Mouse (Mus musculus): ENCODE results near the gene Dhrs1. TPM values are rescaled to one million over a fixed set of nuclear protein-coding genes. Genes with fewer than 3 reads are reported as not detected.
A peak's percentile ranks its signal among the peaks of the same experiment; 100 is the strongest.

The Dhrs1 gene
- polyA plus RNA-seq, 1 experiment: 322 TPM

GRCm38 (mm10) chr14:55743711-55744110 is 1.8 kb downstream of the Dhrs1 start:
- TF ChIP-seq POLR2A (IDR thresholded peaks at IDR 0.05; ENCODE audit: control insufficient read depth, low read depth, low read length) (no peak), CTCF (IDR thresholded peaks at IDR 0.05; ENCODE audit: control insufficient read depth, insufficient read depth, insufficient replicate concordance, low read depth, low read length) (peak; percentile 94; the same call in 1 of the 2 replicates)
- H3K36me3 ChIP-seq (ENCODE audit: control insufficient read depth, insufficient read depth, low read length): no peaks in the 10 kb centered on the region; the same call in 1 of the 2 replicates
- no peak overlapping the region for H3K27ac ChIP-seq (ENCODE audit: control insufficient read depth, insufficient read depth, low read depth, low read length)
- no peak overlapping the region for H3K4me3 ChIP-seq (ENCODE audit: control insufficient read depth, low read depth, low read length)
- H3K4me1 ChIP-seq (ENCODE audit: control insufficient read depth, insufficient read depth, low read length): peaks cover 11% of the 10 kb centered on the region
- H3K27me3 ChIP-seq (ENCODE audit: control insufficient read depth, insufficient read depth, low read length): no peaks in the 10 kb centered on the region

- H3K27me3 ChIP-seq (ENCODE audit: control insufficient read depth, insufficient read depth, low read length): no peaks in the 10 kb centered on the region
- TF ChIP-seq POLR2A (IDR thresholded peaks at IDR 0.05; ENCODE audit: control insufficient read depth, low read depth, low read length) (no peak), CTCF (IDR thresholded peaks at IDR 0.05; ENCODE audit: control insufficient read depth, insufficient read depth, insufficient replicate concordance, low read depth, low read length) (no peak)
- H3K36me3 ChIP-seq (ENCODE audit: control insufficient read depth, insufficient read depth, low read length): no peaks in the 10 kb centered on the region
- no peak overlapping the region for H3K4me3 ChIP-seq (ENCODE audit: control insufficient read depth, low read depth, low read length)
- peaks cover 9% of the 10 kb centered on the region for H3K4me1 ChIP-seq (ENCODE audit: control insufficient read depth, insufficient read depth, low read length)
- no peak overlapping the region for H3K27ac ChIP-seq (ENCODE audit: control insufficient read depth, insufficient read depth, low read depth, low read length)
Measured at GRCm38 (mm10) chr14:55737086-55737687, 8.3 kb downstream of the Dhrs1 start.

GRCm38 (mm10) chr14:55735758-55736157 is 9.7 kb downstream of the Dhrs1 start:
- Histone ChIP-seq H3K27ac (ENCODE audit: control insufficient read depth, insufficient read depth, low read depth, low read length) (no peak overlapping the region), H3K4me1 (ENCODE audit: control insufficient read depth, insufficient read depth, low read length) (peaks cover 9% of the 10 kb centered on the region), H3K36me3 (ENCODE audit: control insufficient read depth, insufficient read depth, low read length) (no peaks in the 10 kb centered on the region), H3K4me3 (ENCODE audit: control insufficient read depth, low read depth, low read length) (no peak overlapping the region), H3K27me3 (ENCODE audit: control insufficient read depth, insufficient read depth, low read length) (no peaks in the 10 kb centered on the region)
- TF ChIP-seq CTCF (IDR thresholded peaks at IDR 0.05; ENCODE audit: control insufficient read depth, insufficient read depth, insufficient replicate concordance, low read depth, low read length) (no peak), POLR2A (IDR thresholded peaks at IDR 0.05; ENCODE audit: control insufficient read depth, low read depth, low read length) (no peak)

GRCm38 (mm10) chr14:55735334-55735733 is 10.2 kb downstream of the Dhrs1 start:
- Histone ChIP-seq H3K36me3 (ENCODE audit: control insufficient read depth, insufficient read depth, low read length) (no peaks in the 10 kb centered on the region), H3K27ac (ENCODE audit: control insufficient read depth, insufficient read depth, low read depth, low read length) (no peak overlapping the region), H3K27me3 (ENCODE audit: control insufficient read depth, insufficient read depth, low read length) (no peaks in the 10 kb centered on the region), H3K4me1 (ENCODE audit: control insufficient read depth, insufficient read depth, low read length) (peaks cover 9% of the 10 kb centered on the region), H3K4me3 (ENCODE audit: control insufficient read depth, low read depth, low read length) (no peak overlapping the region)
- TF ChIP-seq POLR2A (IDR thresholded peaks at IDR 0.05; ENCODE audit: control insufficient read depth, low read depth, low read length) (no peak), CTCF (IDR thresholded peaks at IDR 0.05; ENCODE audit: control insufficient read depth, insufficient read depth, insufficient replicate concordance, low read depth, low read length) (no peak)

GRCm38 (mm10) chr14:55734869-55735268 is 10.6 kb downstream of the Dhrs1 start:
- H3K27ac ChIP-seq (ENCODE audit: control insufficient read depth, insufficient read depth, low read depth, low read length): no peak overlapping the region
- no peak for TF ChIP-seq POLR2A (IDR thresholded peaks at IDR 0.05; ENCODE audit: control insufficient read depth, low read depth, low read length)
- TF ChIP-seq CTCF (IDR thresholded peaks at IDR 0.05; ENCODE audit: control insufficient read depth, insufficient read depth, insufficient replicate concordance, low read depth, low read length): no peak
- H3K36me3 ChIP-seq (ENCODE audit: control insufficient read depth, insufficient read depth, low read length): no peaks in the 10 kb centered on the region

GRCm38 (mm10) chr14:55733889-55734288 is 11.6 kb downstream of the Dhrs1 start:
- no peaks in the 10 kb centered on the region for H3K27me3 ChIP-seq (ENCODE audit: control insufficient read depth, insufficient read depth, low read length)
- no peak overlapping the region for H3K27ac ChIP-seq (ENCODE audit: control insufficient read depth, insufficient read depth, low read depth, low read length)
- H3K36me3 ChIP-seq (ENCODE audit: control insufficient read depth, insufficient read depth, low read length): no peaks in the 10 kb centered on the region
- peak overlapping the region; percentile 50 for H3K4me3 ChIP-seq (ENCODE audit: control insufficient read depth, low read depth, low read length)
- TF ChIP-seq POLR2A (IDR thresholded peaks at IDR 0.05; ENCODE audit: control insufficient read depth, low read depth, low read length): no peak
- TF ChIP-seq CTCF (IDR thresholded peaks at IDR 0.05; ENCODE audit: control insufficient read depth, insufficient read depth, insufficient replicate concordance, low read depth, low read length): no peak
- H3K4me1 ChIP-seq (ENCODE audit: control insufficient read depth, insufficient read depth, low read length): peaks cover 11% of the 10 kb centered on the region

More at GRCm38 (mm10) chr14:55734869-55735268, 10.6 kb downstream of the Dhrs1 start:
- Histone ChIP-seq H3K4me3 (ENCODE audit: control insufficient read depth, low read depth, low read length) (no peak overlapping the region), H3K4me1 (ENCODE audit: control insufficient read depth, insufficient read depth, low read length) (peaks cover 11% of the 10 kb centered on the region), H3K27me3 (ENCODE audit: control insufficient read depth, insufficient read depth, low read length) (no peaks in the 10 kb centered on the region)

- no peak overlapping the region for H3K27ac ChIP-seq (ENCODE audit: control insufficient read depth, insufficient read depth, low read depth, low read length)
- no peaks in the 10 kb centered on the region for H3K27me3 ChIP-seq (ENCODE audit: control insufficient read depth, insufficient read depth, low read length)
- no peak overlapping the region for H3K4me3 ChIP-seq (ENCODE audit: control insufficient read depth, low read depth, low read length)
- TF ChIP-seq POLR2A (IDR thresholded peaks at IDR 0.05; ENCODE audit: control insufficient read depth, low read depth, low read length): no peak
- TF ChIP-seq CTCF (IDR thresholded peaks at IDR 0.05; ENCODE audit: control insufficient read depth, insufficient read depth, insufficient replicate concordance, low read depth, low read length): no peak
- peaks cover 11% of the 10 kb centered on the region for H3K4me1 ChIP-seq (ENCODE audit: control insufficient read depth, insufficient read depth, low read length)
- no peaks in the 10 kb centered on the region for H3K36me3 ChIP-seq (ENCODE audit: control insufficient read depth, insufficient read depth, low read length)
Measured at GRCm38 (mm10) chr14:55730531-55731032, 14.9 kb downstream of the Dhrs1 start.
